Mouse (Mus musculus): ENCODE data around the gene Hao2.

Hao2 gene

DNA sequence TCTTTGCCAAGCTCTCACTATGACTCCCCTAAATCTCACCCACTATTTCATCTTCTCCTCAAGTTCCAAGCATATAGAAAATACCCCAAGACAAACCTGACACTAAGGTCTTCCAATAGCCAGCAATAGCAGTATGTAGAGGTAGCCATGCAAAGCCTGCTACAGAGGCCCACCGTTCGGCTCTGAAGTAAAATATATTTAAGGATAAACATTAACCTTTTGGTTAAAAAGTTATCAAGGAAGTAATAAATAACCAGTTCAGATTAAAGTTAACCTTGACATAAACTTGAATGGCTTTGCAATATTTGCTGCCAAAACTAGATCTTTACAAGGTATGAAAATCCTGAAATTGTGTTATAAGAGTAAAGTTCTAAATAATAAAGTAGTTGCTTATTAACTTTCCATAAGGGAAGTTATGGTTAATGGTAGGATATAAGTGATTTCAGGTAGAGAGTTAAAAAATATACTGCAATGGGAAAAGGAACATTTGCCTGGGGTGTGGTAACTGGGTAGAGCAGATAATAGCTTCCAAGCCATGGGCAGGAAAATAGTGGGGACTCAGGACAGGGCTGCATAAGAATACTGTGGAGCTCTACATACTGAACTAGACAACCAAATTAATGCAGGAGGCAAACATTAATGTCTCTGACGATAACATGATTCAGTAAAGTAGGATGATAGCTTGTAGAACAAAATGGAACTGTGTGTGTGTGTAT, at the start of gene Hao2:
Gene Hao2 (minus strand): TSS at position 183 of the 716 bp plus-strand sequence.
- no peak for DNase-seq

DNA sequence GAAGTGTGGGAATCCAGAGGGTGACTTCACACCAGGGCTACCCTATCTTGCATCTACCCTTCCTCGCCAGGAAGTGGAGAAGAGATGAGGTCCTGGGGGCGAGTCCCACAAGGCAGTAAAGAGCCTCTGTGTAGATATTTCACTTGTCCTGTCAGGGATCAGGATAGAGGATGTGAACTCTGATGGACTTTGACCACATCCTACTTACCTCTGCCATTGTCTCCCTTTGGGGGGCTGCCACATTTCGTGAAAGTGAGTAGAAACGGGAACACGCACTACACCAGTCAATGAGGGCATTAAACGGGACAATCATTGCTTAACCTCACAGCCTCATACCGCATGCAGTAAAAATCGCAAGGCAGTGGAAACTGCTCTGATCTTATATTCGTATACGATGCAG, 48.6 kb upstream of the Hao2 start:
- DNase-seq: no peak

DNA sequence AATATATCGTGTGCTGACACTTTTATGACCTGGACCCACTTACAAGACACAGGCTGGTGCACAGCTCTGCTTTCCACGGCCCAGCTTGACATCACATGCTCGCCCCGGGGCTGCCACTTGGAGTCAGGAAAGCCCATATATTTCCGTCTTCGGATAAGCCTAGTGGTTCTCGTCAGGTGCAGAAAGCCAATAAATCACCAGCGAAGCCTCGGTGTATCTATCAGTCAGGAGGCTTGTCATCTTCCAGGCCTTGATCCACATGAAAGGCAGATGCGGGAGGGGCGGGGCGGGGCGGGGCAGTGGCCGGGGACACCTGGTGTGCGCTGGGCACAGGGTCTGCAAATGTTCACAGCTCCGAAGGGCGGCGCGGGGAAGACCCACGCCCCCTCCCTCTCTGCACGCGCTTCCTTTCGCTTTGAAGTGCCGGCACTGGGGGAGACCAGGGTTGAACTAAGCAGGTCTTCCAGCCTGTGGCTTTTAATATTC, 48.1 kb upstream of the Hao2 start:
- DNase-seq: no peak

DNA sequence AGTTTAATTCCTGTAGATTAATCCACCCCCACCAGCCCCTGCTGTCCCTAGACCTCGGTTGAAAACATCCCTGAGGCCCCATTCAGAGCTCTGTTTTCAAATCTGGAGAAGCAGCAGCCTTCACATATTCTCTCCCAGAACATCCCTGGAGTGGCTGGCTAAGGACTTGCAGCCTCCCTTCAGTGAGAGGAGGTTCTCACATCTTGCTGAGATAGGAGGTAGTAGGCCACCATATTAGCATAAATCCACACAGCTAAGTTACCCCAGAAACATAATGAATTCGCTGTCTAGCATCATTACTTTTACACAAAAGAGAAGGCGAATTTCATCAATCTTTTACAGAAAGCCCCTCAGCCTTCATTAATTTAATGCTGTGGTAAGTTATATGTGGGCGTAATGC, 47.2 kb upstream of the Hao2 start:
- DNase-seq: no peak

DNA sequence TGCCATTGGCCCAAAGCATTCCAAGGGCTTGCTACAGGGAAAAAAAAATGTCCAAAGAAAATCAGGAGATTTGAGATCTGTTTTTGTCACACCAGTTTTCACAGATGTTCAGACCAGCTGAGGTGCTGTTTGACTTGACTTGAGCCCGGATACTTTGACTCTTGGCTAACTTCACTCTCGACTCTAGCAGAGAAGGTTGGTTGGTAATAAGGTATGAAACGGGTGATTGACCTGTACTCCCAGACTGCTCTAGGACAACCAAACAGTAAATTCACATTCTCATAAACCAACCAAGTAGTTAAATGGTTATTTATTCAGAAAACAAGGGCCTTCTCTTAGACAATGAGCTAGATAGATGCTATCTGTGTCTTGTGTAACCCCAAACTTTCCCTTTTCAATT, 43.4 kb upstream of the Hao2 start:
- no peak for DNase-seq

DNA sequence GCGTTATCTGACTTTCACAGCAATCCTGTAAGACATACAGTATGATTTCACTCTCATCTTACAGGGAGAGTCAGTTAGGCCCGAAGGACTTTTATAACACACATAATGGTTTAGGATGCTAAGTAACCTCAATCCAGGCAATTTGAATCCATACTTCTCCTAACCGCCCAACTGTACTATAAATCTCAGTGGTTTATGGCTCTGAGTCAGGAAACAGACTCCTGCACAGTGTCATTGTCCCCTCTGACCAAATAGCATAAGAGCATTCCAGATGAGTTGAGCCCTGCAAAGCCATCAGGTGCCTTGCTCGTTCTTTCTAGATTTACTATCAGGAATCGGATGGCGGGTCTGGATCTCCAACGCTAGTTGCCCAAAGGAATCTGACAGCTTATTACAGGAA, 41.6 kb upstream of the Hao2 start:
- no peak for DNase-seq

DNA sequence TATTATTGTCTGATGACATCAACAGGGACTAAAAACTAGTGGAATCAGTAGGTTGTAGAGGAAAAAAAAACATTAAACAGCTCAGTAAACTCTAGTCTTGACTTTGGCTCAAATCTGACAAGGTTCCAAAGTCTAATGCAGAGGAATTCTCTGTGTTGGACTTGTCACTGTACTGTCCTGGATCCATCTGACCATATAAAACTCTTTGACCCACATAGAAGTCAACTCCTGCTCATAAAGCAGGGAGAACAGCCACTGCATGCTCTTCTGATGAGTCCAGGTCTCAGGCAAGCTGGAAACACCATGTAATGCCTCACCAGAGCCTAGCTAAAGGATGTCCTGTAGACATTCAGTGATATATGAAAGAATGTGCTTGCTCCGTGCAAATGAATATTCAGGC, 41.0 kb upstream of the Hao2 start:
- no peak for DNase-seq

DNA sequence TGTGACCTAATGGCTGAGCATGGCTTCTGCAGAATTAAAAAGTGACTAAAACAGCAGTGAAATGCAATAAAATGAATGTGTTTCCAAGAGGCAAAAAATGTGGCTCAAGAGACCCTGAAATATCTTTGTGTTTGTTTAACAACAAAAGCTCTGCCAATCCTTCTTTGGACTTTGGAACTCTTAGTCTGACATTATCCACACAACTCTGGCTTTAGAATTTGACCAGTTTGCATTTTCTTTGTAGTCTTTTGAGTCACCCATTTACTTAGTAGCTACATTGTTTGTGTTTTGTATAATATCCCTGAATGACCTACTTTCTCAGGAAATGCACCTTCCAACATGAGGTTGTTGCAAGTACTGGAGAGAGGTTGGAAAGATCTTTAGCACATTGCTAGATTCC, 39.4 kb upstream of the Hao2 start:
- DNase-seq: no peak

DNA sequence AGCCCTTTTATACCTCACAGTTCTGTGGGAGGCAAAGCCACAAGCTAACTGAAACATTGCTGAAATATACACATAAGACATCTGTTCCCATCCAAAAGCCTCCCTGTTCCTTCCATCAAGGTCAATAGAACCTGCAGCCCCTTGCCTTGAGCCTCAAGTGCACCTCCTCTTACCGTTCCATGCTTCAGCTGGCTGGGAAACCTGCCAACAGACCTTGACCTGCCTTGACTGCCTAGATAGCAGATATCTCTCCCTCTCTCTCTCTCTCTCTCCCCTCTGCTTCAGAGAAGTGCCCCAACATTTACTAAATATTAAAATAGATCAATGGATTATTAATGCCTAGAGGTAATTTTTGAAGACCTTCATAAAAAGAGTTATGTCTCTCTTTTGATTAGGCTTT, 38.8 kb upstream of the Hao2 start:
- DNase-seq: no peak

DNA sequence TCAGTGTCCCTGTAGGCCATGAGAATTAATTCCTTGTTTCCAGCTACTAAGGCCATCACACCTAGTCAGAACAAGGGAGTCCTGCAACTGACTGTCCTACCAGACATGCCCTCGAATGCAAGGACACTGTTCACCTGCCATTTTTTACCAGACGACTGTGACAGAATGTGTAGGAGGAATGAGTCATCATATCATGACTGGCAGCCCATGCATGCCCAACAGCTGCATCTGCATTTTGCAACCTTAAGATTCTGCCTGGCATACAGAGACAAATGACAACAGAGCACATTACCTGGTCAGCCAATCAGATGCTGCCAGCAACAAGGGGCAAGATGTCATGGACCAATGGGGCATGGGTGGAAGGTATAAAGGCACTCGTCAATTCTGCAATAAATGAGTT, 27.4 kb upstream of the Hao2 start:
- DNase-seq: no peak

DNA sequence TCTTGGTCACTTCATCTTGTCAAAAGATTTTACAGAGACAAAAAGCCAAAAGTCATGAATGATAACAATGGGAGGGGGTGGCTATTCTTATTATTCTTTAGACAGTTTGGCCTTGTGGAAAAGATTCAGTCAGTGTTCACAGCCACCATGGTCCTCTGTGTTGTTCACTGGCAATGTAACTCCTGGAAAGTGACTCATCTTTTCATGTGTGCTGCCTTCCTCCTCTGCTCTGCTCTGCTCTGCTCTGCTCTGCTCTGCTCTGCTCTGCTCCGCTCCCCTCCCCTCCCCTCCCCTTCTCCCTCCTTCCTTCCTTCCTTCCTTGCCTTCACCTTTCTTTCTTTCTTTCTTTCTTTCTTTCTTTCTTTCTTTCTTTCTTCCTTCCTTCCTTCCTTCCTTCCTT, 24.2 kb upstream of the Hao2 start:
- DNase-seq: no peak

DNA sequence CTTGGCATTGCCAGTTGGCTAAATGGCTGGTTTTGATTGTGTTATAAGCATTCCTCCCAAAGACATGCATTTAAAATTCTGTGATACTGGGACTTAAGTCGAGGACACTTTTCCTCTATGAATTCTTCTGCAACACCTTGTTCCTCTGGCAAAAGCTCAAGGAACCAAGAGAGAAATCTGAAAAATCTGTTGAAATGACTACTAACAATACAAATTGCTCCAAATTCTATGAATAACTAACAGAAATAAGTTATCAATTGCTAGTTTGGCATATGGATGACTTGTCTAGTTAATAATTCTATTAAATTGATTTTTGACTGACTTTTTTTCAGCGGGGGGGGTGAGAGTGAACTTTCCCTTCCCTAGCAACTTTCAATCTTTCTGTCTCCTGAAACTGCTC, 23.8 kb upstream of the Hao2 start:
- DNase-seq: no peak

DNA sequence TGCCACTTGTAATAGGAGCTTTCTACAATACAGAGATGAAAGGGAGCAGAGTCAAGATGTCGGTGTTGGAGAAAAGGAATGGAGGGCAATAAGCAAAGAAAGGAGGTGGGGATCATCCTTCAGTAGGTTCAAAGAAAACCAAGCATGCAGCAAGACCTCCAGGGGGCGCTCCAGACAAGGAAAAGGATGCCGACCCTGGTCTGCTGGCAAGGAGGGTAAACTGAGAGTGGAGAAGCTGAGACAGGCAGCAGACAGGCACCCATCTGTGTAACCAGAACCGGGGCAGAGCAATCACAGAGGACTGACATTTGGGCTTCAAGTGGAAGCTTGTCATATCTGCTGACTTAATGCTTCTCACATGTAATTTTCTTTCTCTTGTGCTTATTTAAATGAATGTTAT, 22.6 kb upstream of the Hao2 start:
- peak; percentile 26 for DNase-seq

DNA sequence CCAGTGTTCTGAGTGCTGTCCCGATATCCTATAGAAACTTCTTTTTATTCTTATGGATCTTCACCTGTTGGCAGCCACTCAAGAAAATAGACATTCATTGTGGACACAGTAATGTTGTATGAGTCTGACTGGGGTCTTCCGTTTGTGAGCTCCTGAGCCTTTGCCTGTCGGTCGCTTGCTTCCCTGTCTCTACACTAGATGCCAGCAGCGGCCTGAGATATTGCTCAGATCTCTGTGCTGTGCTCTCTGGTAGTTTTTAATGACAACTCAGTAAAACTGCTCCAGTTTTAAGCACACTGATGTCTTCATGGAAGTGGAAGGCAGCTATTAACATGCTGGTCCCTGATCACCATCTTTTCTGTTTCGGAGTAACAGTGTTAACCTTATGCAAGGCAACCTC, 20.6 kb upstream of the Hao2 start:
- no peak for DNase-seq

DNA sequence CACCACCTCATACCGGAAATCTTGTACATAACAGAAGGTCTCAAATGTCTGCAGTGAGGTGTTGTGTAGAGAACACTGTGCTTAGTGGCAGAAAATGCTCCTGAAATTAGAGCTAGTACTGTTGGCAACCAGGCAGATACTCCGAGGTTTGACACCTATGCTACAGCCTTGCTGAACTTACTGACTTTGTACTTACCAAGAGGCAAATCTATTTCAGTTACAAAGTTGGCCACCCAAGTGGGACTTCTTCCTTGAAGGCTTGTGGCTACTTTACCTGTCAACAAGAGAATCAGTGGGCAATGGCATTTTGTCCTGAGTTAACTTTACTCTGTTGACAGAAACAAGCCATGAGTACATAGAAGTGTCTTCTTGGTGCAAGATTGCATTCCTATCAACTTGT, 4.6 kb upstream of the Hao2 start:
- DNase-seq: no peak

DNA sequence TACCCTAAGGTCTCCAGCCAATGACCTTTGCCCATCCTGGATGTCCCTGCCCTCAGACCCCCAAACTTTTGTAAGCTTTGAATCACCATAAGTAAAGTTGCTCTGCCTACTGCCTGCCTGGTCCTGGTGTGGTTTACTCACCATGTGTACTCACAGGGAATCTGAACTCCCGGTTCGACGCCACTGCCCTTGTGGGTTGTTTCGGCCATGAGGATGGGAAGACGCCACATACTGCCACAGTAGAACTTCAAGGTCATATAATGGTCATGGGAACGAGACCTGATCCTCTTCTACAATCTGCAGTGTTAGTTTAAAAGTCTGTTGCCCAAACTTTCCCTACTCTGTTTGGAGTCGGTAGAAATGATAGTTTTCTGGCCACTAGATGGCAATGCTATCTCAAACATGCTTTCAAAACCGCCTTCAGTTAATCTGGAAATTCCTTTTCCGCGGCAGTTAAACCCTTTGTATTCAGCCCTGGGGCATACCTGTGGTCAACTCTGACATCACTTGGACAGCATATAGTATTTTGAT, 2.1 kb upstream of the Hao2 start:
- no peak for DNase-seq

DNA sequence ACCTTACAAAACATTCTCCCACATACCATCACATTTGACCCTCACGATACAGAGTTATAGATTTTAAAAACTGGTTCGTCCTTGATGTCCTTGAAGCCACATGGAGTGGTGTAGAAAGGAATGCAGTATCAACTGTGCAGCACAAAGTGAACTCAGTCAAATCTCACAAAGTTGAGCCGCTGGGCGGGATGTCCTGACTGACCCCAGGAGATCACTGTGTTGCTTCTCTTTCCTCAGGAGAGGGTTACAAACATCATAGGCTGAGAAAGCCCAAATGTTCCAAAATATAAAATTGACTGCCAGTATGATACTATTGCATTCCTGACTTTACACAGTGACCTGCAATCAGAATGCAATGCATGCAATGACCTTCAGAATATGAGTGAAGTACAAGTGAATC, 2.6 kb downstream of the Hao2 start:
- DNase-seq: no peak

DNA sequence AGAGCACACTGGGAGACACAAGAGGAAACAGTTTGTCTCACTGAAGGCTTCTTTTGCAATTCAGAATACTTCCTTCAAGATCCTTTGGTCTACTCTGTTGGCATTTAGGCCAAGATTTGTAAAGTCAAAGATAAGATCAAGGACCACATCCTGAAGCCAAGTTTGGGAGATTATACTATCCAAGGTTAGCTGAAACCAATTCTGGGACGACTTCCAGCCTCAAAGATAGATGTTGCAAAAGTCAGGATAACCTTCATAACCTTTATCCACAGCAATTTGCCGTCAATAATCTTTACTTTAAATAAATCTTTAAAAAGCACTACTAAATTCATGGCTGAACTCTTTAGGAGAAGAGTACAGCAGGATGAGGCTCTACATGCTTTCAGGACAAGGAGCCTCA, 4.8 kb downstream of the Hao2 start:
- no peak for DNase-seq

DNA sequence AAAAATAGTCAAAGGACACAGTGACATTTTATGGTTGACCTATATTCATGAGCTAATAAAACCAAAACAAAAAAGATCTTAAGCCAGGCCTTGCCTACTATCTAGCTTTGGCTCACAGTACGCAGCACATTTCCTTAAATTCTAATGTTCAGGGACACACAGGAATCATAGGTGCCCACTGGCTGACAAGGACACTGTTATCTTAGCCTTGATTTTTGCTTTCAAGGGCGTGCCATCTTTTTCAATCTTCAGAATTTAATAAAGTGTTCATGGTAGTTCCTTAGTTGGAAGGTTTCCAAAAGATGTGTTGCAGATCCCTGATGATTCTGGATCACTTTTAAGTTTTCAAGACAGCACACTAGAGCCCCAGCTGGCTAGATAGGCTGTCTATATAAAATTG, 12.2 kb downstream of the Hao2 start:
- no peak for DNase-seq

DNA sequence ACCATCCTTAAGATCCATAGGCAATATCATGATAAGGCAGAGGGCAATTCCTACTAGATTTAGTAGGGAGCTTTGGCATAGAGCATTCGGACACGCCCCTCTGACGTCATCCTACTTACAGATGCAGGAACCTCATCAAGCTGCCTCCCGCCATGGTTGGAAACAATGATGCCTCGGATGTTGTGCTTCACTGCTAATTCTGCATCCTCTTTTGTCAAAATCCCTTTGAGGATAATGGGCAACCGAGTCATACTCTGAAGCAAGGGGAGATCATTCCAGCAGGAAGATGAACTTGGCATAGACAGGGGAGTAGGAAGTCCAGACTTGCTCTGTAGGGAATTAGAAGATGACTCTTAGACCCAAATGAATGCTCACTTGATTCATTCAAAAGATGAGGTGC, 12.8 kb downstream of the Hao2 start:
- no peak for DNase-seq

DNA sequence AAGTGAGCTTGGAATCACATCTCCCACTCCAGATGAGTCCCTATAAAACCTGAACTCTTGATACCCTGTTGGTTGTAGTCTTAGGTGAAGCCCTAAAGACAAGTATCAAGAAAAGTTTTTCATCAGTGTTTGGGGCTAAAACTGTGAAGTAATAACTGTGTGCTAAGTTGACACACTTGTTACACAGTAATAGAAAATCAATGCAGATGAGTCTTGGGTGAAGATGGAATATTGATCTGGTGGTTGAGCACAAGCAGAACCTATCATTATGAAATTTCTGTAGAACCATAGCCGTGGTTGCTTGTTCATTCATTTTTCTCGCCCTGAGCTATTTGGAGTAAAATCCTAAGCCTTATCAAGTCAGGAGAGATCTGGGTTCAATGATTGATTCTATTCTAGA, 24.8 kb downstream of the Hao2 start:
- no peak for DNase-seq

DNA sequence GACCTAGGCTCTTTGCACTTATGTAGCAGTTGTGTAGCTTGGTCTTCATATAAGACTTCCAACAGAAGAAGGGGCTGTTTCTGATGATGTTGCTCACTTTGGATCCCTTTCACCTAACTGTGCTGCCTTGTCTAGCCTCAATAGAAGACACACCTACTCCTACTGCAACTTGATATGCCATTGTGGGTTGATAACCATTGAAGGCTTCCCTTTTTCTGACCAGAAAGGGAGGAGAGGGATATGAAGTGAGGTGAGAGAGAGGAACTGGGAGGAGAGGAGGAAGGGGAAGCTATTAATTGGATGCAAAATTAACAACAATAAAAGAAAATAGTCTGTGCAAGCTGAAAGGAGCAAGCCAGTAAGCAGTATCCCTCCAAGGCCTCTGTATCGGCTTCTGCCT, 30.2 kb downstream of the Hao2 start:
- DNase-seq: no peak

DNA sequence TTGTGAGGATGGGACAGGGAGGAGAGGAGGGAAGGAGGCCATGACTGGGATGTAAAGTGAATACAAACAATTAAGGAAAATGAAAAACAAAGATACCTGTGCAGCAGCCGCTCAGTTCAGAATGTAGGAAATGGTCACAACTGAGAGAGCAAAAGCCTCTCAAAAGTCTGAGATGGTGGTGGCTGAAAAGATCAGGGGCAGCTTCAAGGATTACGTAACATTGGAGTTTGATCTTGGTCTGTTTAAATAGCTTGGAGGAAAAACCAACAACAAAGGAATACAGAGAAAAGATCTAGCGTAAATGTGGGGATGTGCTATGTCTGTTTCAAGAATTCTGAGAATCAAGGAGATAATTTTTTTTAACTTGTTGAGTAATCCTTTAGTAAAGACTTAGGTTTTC, 33.5 kb downstream of the Hao2 start, which contains the start of gene Hsd3b1:
Gene Hsd3b1 (minus strand): TSS at position 219 of the 400 bp plus-strand sequence.
- DNase-seq: no peak

DNA sequence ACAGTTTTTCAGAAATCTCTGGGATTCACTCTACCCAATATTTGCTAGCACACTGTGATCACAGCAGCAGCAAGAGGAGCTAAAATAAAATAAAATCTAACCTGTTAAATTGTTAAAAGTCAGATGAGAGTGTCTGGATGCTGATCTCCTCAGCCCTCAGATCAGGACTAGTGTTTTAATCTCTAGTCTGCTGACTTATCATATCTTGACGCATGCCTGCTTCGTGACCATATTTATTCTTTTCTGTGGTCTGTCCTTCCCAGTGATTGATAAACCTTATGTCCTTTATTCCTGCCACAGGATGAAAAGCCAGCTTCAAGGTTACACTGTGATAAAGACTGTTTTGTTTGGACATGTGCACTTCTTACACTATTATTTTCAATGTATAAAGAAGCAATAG, 35.0 kb downstream of the Hao2 start:
- no peak for DNase-seq

DNA sequence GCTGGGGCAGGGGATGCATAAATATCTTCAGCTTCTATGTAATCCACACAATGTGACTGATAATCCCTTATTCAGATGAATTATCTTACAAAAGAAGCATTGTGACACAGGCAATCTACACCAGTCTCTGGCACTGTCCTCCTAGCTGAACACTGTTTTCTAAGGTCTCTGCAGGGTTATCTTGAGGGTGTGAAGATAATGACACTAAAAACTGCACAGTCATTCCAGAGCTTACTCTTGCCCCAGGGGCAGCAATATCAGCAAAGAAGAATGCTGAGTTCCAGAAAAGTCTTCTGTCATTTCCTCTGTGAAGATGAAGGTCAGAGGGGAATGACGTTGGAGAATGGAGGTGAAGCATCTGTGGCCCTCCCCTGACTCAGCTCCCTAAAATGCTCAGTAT, 36.1 kb downstream of the Hao2 start:
- DNase-seq: no peak
